Mouse (Mus musculus) cerebellum, adult 2 months (tissue): ENCODE measurements around the gene Sec14l3.

Experiments used
- CTCF ChIP-seq: fragments of 200-500 bp; IDR thresholded peaks from 2 replicates; pipeline ENCODE4 v1.5.1; 2011; ENCODE audit warnings: low read depth, mild to moderate bottlenecking, control low read depth, low read length, moderate library complexity, borderline replicate concordance; ENCODE audit not compliant: insufficient read depth
- POLR2A ChIP-seq: fragments of 200-500 bp; IDR thresholded peaks from 2 replicates; pipeline ENCODE4 v1.6.1; 2011; ENCODE audit warnings: low read length, control low read depth, borderline replicate concordance; ENCODE audit not compliant: insufficient read depth

DNA sequence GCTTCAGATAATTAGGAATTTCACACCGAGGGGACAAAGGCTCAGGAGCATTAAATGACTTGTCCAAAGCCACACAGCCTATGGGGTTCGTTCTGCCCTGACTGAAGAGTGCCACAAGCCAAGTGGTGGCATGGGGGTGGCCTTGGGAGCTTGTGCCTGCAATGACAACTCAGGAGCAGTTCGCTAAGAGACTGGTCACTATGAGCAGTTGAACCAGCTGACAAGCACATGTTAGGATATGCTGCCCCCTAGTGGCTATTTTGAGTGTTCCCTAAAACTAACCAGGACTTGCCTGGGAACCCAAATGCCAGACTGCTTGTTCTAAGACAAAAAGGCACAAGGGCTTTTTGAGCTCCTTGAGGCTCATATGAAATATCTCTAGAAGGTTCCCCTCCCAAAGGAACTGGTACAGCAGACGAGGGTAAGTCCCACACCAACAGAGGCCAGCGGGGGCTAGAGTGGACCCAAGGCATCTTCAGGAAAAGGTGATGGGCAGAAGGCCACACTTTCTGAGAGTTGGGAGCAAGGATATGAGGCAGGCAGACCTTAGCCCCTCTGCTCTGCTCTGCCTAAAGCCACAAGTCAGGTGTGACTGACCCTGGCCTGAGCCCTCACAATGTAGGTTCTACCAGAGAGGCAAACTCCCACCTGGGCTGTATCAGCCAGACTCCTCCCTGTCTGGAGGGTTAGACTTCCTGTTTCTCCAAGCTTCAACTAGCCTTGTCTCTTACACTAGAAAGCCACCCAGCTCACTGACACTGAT lies 18.9 kb downstream of the Sec14l3 start:
- TF ChIP-seq POLR2A (no peak), CTCF (peak; percentile 77)
